Mouse (Mus musculus) G1E (cell line): ENCODE results near the gene Inpp5d.

Experiments
- CTCF ChIP-seq: IDR thresholded peaks from 2 replicates; pipeline ENCODE4 v1.5.1; 2012; ENCODE audit warnings: low read depth, low read length, inconsistent platforms, mixed read lengths
- POLR2AphosphoS5 ChIP-seq: IDR thresholded peaks from 2 replicates; pipeline ENCODE4 v1.6.1; 2012; ENCODE audit warnings: low read depth, low read length, inconsistent platforms; ENCODE audit not compliant: insufficient replicate concordance
- TAL1 ChIP-seq: conservative IDR thresholded peaks from 2 replicates; pipeline ENCODE4 v1.6.1; 2012; ENCODE audit warnings: low read depth, low read length, inconsistent platforms, mixed read lengths

- no peak for TF ChIP-seq TAL1
- TF ChIP-seq CTCF = no peak
- TF ChIP-seq POLR2AphosphoS5 = no peak
Measured at GRCm38 (mm10) chr1:87649958-87650474, 29.9 kb downstream of the Inpp5d start.
